Mouse (Mus musculus): ENCODE measurements around the gene Wfdc21.

The Wfdc21 gene

GRCm38 (mm10) chr11:83802166-83802565 is 55.4 kb downstream of the Wfdc21 start:
- DNase-seq (ENCODE audit: low read depth, low spot score) = peak; percentile 74

Data from R1 (cell line).